Mouse (Mus musculus): ENCODE measurements around the gene Tbc1d1.

DNA sequence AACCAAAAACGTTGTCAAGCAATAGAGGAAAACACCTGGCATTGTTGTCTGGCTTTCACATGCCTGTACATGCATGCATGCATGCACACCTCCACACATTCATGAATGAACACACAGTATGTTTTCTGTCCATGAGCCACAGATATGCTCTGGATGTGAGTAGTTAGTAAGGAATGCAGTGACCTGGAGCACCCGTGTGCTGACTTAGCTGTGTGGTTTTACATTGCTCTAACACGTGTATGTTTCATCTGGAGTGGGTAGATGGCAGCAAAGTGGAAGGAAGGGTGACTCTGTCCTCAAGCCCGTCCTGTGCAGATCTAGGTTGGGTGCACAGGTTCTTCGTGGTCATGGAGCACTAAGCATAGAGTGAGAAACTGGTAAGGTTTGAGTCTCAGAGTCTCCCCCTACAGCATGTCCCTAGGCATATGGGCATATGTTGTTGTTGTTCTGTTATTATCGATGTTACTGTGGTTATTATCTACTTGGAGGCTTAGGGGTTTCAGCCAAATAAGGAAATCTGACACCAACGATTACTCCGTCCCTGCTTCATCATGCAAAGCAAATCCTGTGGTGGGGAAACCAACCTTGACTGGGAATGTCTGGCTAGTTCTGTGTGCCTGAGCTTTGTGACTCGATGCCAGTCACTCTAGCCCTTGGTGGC, 86.8 kb downstream of the Tbc1d1 start:
- TF ChIP-seq POLR2A (IDR thresholded peaks at IDR 0.05; ENCODE audit: low read depth, low read length) = no peak
- TF ChIP-seq CTCF (IDR thresholded peaks at IDR 0.05; ENCODE audit: extremely low read depth, insufficient read length, insufficient replicate concordance, low read depth, low read length) = no peak

Measured in small intestine, adult 2 months (tissue).